Mouse (Mus musculus): Measurements from ENCODE around the gene Ankrd17.

- TF ChIP-seq CTCF (IDR thresholded peaks at IDR 0.05), result peak; percentile 88
- no peak for TF ChIP-seq POLR2A (IDR thresholded peaks at IDR 0.05; ENCODE audit: insufficient read depth, low read depth, low read length)
Measured at GRCm38 (mm10) chr5:90364526-90364925, 1.9 kb downstream of the Ankrd17 start.
